Mouse (Mus musculus): Measurements from ENCODE around the gene Btbd9.

DNA sequence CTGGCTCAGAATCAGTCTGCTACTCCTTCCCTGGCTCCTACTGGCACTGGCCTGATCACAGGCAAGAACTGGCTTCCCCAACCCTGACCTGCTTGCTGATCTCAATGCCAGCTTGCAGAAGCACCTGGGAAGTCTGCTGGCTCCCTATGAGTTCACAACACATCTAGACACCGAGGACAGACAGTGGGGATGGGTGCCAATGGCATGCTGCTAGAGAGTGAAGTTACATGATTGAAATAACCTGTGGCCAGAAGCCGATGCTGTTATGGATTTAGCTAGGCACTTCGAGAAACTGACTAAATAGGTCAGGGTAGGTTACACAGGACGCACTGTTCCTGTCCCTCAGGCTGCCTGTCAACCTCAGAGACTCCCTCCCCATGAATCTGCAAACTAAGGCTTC is 335.6 kb downstream of the Btbd9 start:
- TF ChIP-seq POLR2A (IDR thresholded peaks at IDR 0.05; ENCODE audit: borderline replicate concordance, insufficient read depth, low read length), result no peak
- TF ChIP-seq CTCF (IDR thresholded peaks at IDR 0.05; ENCODE audit: borderline replicate concordance, insufficient read depth, low read depth, low read length), result no peak
